Mouse (Mus musculus): ENCODE results near the gene Twist2.

DNA sequence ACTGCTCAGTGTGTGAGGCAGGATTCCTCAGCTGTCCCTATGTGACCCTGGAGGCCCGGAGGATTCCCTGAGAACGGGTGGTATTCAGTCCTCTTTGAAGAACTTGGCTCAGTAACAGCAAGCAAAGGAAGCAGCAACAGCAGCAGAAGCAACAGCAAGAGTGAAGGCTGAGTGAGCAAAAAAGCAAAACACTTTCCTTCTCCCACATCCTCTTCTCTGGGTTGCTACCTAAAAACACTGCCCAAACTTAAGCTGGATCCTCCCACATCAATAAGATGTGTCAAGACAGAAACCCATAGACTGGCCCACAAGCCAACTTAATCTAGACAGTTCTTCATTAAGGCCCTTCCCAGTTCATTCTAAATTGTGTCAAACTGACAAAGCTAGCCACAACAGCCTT lies 64.7 kb downstream of the Twist2 start:
- TF ChIP-seq CTCF (IDR thresholded peaks at IDR 0.05; ENCODE audit: low read depth) (no peak), EP300 (IDR thresholded peaks at IDR 0.05; ENCODE audit: low read depth) (no peak)
